Mouse (Mus musculus) embryonic facial prominence, embryonic 15.5 days (tissue): Measurements from ENCODE around the gene Hfe2. TPM values are rescaled to one million over a fixed set of nuclear protein-coding genes. Genes with fewer than 3 reads are reported as not detected.
"Not testable (repeated sequence)": the region's sequence is repeated elsewhere in the genome, so short reads cannot be mapped to it uniquely, and the experiment has no call there.

Source experiments
- ATAC-seq: fragments of 200-750 bp; cut with Nextera tagmentation; 2 replicates; pipeline ENCODE4 v1.8.0; 2017; ENCODE audit warnings: low read depth, moderate TSS enrichment; ENCODE audit not compliant: insufficient number of reproducible peaks, low FRiP score, low TSS enrichment
- H3K27ac ChIP-seq: fragments of 300-500 bp; sonication (generic); replicated peaks from 2 replicates; pipeline ENCODE4 v1.5.1; 2015; ENCODE audit warnings: mild to moderate bottlenecking, inconsistent platforms
- H3K27me3 ChIP-seq: fragments of 300-500 bp; sonication (generic); 2 replicates; pipeline ENCODE4 v1.6.1; 2015; ENCODE audit warnings: inconsistent platforms
- H3K36me3 ChIP-seq: fragments of 300-500 bp; sonication (generic); 2 replicates; pipeline ENCODE4 v1.6.1; 2015; ENCODE audit warnings: mild to moderate bottlenecking, inconsistent platforms
- H3K4me1 ChIP-seq: fragments of 300-500 bp; sonication (generic); 2 replicates; pipeline ENCODE4 v1.6.1; 2015; ENCODE audit warnings: inconsistent platforms
- H3K4me2 ChIP-seq: fragments of 300-500 bp; sonication (generic); replicated peaks from 2 replicates; pipeline ENCODE4 v1.6.1; 2015; ENCODE audit warnings: mild to moderate bottlenecking, inconsistent platforms
- H3K4me3 ChIP-seq: fragments of 300-500 bp; sonication (generic); replicated peaks from 2 replicates; pipeline ENCODE4 v1.5.1; 2015; ENCODE audit warnings: mild to moderate bottlenecking, inconsistent platforms
- H3K9ac ChIP-seq: fragments of 300-500 bp; sonication (generic); 2 replicates; pipeline ENCODE4 v1.6.1; 2015; ENCODE audit warnings: inconsistent platforms
- H3K9me3 ChIP-seq: fragments of 300-500 bp; sonication (generic); replicated peaks from 2 replicates; pipeline ENCODE4 v1.6.1; 2016; ENCODE audit warnings: inconsistent platforms
- WGBS: fragments of 180-500 bp; shearing (Covaris S2); methylation state at CpG from one replicate; pipeline ENCODE4 v1.1.7; 2015; 5-methylcytosine and 5-hydroxymethylcytosine counted together
- polyA plus RNA-seq: library from polyadenylated mRNA; unstranded; fragments of >200 nt; fragmentation: Nextera tagmentation; extraction: Ambion mirVana; gene quantifications from 2 replicates; pipeline ENCODE4 v1.2.1, GENCODE M21; 2015

The Hfe2 gene
- polyA plus RNA-seq, 1 experiment from 2014 or later, result 12.4 TPM

DNA sequence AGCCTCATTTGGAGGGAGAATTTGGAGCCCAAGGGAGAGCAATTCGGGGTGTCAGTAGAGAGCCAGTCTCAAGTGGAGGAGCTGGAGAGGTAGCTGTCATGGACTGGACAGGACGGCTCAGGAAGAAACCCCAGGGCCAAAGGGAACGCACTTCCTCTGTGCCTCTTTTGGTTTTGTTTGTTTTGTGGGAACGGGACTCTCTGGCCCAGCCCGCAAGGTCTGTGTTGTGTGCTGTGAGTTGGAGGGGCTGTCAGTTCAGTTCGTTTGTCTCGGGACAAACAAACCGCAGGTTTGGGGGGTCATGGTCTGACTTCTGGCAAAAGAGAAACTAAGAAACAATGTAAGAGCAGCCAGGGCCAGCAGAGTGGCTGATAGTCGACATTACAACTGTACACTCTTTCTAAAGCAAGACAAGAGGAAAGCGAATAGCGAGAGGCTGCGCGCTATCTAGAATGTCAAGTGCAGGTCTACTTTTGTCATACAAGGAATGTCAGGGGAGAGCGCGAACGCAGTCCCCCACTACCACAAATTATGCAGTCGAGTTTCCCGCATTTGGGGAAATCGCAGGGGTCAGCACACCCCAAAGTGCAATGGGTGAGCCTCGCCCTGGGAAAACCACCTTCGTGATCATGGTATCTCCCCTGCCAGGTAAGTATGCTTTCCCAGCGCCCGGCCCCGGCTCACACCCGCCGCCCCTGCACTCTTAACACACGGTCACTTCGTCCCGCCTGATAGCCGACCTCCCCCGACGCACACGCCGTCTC is 38.7 kb upstream of the Hfe2 start:
- H3K27ac ChIP-seq, H3K4me3 ChIP-seq, H3K27me3 ChIP-seq, H3K4me2 ChIP-seq, H3K9ac ChIP-seq, H3K36me3 ChIP-seq, H3K4me1 ChIP-seq, H3K9me3 ChIP-seq: not testable (repeated sequence)
- 3% methylated on average over 4 of the region's 34 CpGs for WGBS
- ATAC-seq, result peak; percentile 48

DNA sequence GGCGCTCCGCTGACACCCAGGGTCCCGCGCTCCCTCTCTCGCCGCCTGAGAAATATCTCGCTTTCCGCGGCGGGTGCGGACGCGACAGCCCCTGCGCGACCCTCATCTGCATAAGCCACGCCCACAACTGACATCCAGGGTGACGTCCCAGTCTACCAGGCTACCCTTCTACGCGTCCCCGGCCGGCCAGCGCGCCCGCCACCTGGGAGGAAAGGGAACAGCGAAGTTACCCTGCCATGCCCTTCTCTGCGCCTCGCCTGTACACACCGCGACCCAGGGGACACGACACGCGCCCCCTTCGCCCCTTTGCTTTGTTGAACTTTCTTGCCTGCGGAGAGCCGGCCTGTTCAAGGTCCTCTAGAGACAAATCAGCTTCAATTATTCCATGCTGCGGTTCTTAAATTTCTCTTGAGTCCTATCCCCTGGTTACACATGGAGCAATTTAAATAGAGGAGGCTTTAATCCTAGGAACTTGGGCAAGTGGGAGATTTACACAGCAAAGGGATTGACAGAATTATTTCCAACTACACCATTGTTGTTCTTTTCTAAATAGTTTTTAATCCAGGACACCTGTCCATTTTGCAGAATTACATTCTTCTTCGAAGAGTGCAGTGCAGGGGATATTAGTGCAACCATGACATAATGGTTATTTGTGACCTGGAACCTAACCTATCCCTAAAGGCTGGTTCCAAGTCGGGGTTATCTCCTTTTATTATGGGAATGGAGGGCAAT is 38.0 kb upstream of the Hfe2 start:
- not testable (repeated sequence) for H3K9ac ChIP-seq
- peak; percentile 82 for ATAC-seq
- 8% methylated on average over 8 of the region's 38 CpGs for WGBS

DNA sequence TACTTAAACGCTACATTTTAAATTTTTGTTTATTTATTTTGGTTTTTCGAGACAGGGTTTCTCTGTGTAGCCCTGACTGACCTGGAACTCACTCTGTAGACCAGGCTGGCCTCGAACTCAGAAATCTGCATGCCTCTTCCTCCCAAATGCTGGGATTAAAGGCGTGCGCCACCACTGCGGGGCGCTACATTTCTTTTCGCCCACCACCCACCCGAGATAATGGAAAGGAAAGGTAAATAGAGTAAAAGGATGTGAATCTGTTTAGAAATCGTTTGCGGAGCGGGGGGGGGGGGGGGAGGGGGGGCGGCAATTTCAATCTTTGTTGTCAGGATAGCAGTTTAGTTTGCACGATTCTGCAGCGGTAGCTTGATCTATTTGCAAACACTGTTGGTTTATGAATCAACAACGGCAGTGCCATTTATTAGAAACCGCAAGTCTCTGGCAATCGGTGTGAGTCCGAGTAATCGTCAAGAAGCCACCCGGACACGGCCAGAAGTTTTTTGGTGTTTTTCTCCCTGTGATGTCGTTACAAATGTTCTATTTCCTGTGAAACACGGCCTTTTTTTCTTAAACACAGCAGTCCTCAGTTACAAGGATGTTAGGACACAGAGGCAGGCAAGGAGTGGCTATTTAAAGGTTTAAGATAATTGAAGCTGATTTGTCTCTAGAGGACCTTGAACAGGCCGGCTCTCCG is 37.2 kb upstream of the Hfe2 start:
- 4% methylated on average over 26 of the region's 26 CpGs for WGBS
- Histone ChIP-seq H3K36me3 (no peaks in the 10 kb centered on the region), H3K4me2 (peak overlapping the region; percentile 60), H3K4me3 (peak overlapping the region; percentile 40), H3K9me3 (no peaks in the 10 kb centered on the region), H3K9ac (0 out of 2 replicates have a peak overlapping the region, but pooled peaks have one; percentile 15), H3K27me3 (peaks cover 6% of the 10 kb centered on the region; the same call in 1 of the 2 replicates), H3K4me1 (0 out of 2 replicates have a peak, but pooled peaks cover 3% of the 10 kb centered on the region), H3K27ac (peak overlapping the region; percentile 89)
- ATAC-seq, result no peak; the same call in 1 of the 2 replicates

More for the DNA sequence above, 38.0 kb upstream of the Hfe2 start:
- Histone ChIP-seq H3K27ac (0 out of 2 replicates have a peak overlapping the region, but pooled peaks have one; percentile 34), H3K4me3 (peak overlapping the region; percentile 28), H3K4me2 (peak overlapping the region; percentile 60)
- H3K4me1 ChIP-seq, H3K36me3 ChIP-seq, H3K9me3 ChIP-seq, H3K27me3 ChIP-seq: not testable (repeated sequence)

DNA sequence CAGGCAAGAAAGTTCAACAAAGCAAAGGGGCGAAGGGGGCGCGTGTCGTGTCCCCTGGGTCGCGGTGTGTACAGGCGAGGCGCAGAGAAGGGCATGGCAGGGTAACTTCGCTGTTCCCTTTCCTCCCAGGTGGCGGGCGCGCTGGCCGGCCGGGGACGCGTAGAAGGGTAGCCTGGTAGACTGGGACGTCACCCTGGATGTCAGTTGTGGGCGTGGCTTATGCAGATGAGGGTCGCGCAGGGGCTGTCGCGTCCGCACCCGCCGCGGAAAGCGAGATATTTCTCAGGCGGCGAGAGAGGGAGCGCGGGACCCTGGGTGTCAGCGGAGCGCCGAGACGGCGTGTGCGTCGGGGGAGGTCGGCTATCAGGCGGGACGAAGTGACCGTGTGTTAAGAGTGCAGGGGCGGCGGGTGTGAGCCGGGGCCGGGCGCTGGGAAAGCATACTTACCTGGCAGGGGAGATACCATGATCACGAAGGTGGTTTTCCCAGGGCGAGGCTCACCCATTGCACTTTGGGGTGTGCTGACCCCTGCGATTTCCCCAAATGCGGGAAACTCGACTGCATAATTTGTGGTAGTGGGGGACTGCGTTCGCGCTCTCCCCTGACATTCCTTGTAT is 36.6 kb upstream of the Hfe2 start:
- not testable (repeated sequence) for H3K36me3 ChIP-seq, H3K4me1 ChIP-seq, H3K9ac ChIP-seq, H3K27me3 ChIP-seq, H3K9me3 ChIP-seq
- Histone ChIP-seq H3K27ac (peak overlapping the region; percentile 89), H3K4me3 (peak overlapping the region; percentile 40), H3K4me2 (peak overlapping the region; percentile 60)
- 0% methylated on average over 1 of the region's 55 CpGs for WGBS
- peak; percentile 88 for ATAC-seq

DNA sequence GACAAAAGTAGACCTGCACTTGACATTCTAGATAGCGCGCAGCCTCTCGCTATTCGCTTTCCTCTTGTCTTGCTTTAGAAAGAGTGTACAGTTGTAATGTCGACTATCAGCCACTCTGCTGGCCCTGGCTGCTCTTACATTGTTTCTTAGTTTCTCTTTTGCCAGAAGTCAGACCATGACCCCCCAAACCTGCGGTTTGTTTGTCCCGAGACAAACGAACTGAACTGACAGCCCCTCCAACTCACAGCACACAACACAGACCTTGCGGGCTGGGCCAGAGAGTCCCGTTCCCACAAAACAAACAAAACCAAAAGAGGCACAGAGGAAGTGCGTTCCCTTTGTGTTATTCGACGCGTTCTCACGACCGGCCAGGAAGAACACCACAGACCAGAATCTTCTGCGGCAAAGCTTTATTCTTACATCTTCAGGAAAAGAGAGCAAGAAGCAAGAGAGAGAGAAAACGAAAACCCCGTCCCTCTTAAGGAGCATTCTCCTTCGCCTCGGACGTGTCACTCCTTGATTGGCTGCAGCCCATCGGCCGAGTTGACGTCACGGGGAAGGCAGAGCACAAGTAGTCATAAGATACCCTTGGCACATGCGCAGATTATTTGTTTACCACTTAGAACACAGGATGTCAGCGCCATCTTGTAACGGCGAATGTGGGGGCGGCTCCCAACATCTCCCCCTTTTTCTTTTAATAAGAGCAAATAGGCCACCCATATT is 35.9 kb upstream of the Hfe2 start:
- Histone ChIP-seq H3K4me3 (peak overlapping the region; percentile 28), H3K27ac (peak overlapping the region; percentile 89)
- H3K9ac ChIP-seq, H3K4me2 ChIP-seq, H3K36me3 ChIP-seq, H3K9me3 ChIP-seq, H3K27me3 ChIP-seq, H3K4me1 ChIP-seq: not testable (repeated sequence)
- ATAC-seq, result peak; percentile 65
- WGBS, result 0% methylated on average over 9 of the region's 31 CpGs

DNA sequence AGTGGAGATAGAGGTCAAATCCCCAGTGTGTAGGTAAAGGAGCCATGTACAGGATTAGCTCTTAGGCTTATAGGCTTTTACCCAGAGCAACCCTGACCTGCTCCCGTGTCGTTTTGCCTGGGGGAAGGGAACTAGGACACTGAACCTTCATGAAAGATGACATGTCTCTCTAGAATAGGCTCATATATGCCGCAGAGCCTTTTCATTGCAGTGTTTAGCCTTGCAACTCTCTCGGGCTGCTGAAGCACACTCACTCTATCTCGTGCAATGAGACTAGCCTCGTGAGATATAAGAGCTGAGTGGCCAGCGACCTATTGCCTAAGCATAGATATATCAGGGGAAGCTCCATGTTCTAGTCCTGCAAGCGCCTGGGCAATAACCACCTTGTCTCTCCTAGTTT is 35.3 kb upstream of the Hfe2 start:
- H3K9ac ChIP-seq, H3K9me3 ChIP-seq, H3K4me1 ChIP-seq, H3K36me3 ChIP-seq, H3K27me3 ChIP-seq, ATAC-seq, H3K4me3 ChIP-seq, H3K4me2 ChIP-seq: not testable (repeated sequence)
- 47% methylated on average over 6 of the region's 8 CpGs for WGBS
- H3K27ac ChIP-seq, result peak overlapping the region; percentile 88

DNA sequence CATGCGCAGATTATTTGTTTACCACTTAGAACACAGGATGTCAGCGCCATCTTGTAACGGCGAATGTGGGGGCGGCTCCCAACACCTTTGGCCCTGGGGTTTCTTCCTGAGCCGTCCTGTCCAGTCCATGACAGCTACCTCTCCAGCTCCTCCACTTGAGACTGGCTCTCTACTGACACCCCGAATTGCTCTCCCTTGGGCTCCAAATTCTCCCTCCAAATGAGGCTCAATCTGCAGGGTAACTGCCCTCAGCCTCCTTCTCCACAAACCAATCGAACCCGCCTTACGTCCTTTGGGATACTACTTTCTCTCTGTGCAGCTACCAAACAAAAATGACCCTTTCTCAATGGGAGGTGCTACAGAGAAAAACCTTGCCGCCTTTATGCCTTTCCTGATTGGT is 30.5 kb upstream of the Hfe2 start:
- not testable (repeated sequence) for H3K9me3 ChIP-seq, H3K9ac ChIP-seq, H3K36me3 ChIP-seq, H3K4me2 ChIP-seq, H3K27me3 ChIP-seq, H3K4me1 ChIP-seq, H3K27ac ChIP-seq, ATAC-seq, H3K4me3 ChIP-seq
- WGBS, result 93% methylated on average over 6 of the region's 11 CpGs

DNA sequence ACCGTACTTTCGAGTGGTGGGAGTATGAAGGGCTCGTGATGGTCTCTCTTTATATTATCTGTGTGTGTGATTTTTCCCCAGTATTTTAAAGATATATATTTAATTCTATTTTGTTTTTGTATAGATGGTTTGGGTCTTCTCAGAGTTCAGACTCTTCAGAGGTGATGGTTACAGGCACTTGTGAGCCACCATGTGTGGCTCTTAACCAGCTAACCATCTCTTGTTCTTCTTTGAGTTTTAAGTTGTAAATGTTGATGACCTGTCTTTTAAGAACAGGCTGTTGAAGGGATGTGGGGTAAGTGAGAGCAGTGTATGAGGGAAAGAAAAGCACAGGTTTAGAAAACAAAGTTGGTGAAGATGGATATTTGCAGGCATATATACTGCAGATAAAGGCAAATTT is 30.1 kb upstream of the Hfe2 start:
- Histone ChIP-seq H3K9me3 (no peaks in the 10 kb centered on the region), H3K4me2 (no peak overlapping the region), H3K27me3 (no peaks in the 10 kb centered on the region), H3K36me3 (no peaks in the 10 kb centered on the region), H3K9ac (no peak overlapping the region), H3K27ac (no peak overlapping the region), H3K4me3 (no peak overlapping the region), H3K4me1 (peaks cover 9% of the 10 kb centered on the region; the same call in 1 of the 2 replicates)
- WGBS, result 94% methylated on average over 3 of the region's 3 CpGs
- no peak for ATAC-seq

DNA sequence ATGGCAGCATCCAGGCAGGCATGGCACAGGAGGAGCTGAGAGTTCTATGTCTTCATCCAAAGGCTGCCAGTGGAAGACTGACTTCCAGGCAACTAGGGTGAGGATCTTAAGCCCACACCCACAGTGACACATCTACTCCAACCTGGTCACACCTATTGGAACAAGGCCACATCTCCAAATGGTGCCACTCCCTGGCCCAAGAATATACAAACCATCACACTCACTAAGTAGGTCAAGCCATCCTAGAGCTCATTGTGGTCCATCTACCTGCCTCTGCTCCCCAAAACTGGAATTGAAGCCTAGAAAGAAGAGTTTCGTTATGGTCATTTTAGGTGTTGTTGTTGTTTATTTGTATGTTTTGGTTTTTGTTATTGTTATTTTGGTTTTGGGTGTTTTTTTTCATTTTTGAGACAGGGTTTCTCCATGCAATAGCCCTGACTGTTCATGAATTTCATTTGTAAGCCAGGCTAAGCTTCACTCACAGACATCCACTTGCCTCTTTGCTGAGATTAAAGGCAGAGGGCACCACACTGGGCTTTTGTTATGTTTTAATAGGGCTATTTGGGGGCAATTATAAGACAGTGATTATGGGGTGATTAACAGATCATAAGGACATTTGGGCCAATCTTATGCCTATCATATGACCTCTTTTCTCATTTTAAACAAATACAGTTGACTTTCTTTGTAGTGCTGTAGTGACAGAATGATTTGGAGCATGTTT is 29.3 kb upstream of the Hfe2 start:
- H3K4me1 ChIP-seq, result peaks cover 9% of the 10 kb centered on the region; the same call in 1 of the 2 replicates
- no peak overlapping the region for H3K4me2 ChIP-seq
- 98% methylated on average over 1 of the region's 1 CpGs for whole genome bisulfite sequencing
- H3K4me3 ChIP-seq, result no peak overlapping the region
- no peak overlapping the region for H3K9ac ChIP-seq
- H3K27me3 ChIP-seq, result no peaks in the 10 kb centered on the region
- no peaks in the 10 kb centered on the region for H3K9me3 ChIP-seq
- no peak overlapping the region for H3K27ac ChIP-seq
- no peaks in the 10 kb centered on the region for H3K36me3 ChIP-seq
- ATAC-seq, result no peak

DNA sequence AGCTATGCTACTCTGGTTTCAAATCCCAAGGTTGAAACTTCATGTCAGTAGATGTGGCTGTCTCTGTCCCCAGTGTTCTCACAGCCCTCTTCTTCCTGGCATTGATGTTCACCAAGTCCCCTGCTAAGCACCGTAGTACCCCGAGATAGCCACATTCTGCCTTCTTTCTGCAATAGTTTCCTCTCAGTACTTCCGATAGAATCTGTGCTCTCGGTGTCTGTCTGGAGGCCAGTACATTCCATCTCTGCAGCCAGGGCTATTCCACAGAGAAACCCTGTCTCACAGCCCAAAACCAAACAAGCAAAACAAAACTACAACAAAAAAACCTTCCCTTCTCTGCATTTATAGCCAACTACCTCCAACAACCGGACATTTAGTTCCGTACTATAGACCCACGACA is 28.8 kb upstream of the Hfe2 start:
- Histone ChIP-seq H3K4me2 (no peak overlapping the region), H3K9ac (no peak overlapping the region), H3K4me1 (peaks cover 9% of the 10 kb centered on the region; the same call in 1 of the 2 replicates), H3K4me3 (no peak overlapping the region), H3K9me3 (no peaks in the 10 kb centered on the region), H3K27me3 (no peaks in the 10 kb centered on the region), H3K27ac (no peak overlapping the region), H3K36me3 (no peaks in the 10 kb centered on the region)
- WGBS, result 58% methylated on average over 7 of the region's 7 CpGs
- no peak for ATAC-seq
